8 mouse cellular contexts compared by ENCODE assay signal in genomic region chr9:65580401-65581256, GRCm38 (mm10). TPM values are rescaled to one million over a fixed set of nuclear protein-coding genes. Genes with fewer than 3 reads are reported as not detected.
DNase-seq lines count a peak whose midpoint lies in the region; ATAC-seq and TF ChIP-seq lines count a peak whose summit lies in the region.

No protein-coding gene starts in this region.

- peaks cover 18% of the 10 kb centered on the region for H3K4me1 ChIP-seq in bone marrow macrophage, adult 2 months (ENCODE audit: control insufficient read depth, insufficient read depth, low read length)
- peaks cover 12% of the 10 kb centered on the region for H3K4me1 ChIP-seq in embryonic fibroblast, embryonic 13.5 days (ENCODE audit: control insufficient read depth, insufficient read depth, low read length)
- peaks cover 41% of the 10 kb centered on the region for H3K4me1 ChIP-seq in liver, embryonic 11.5 days (replicated peaks; ENCODE audit: control insufficient read depth, insufficient read depth, low read length)
- H3K4me1 ChIP-seq in stomach, embryonic 14.5 days (ENCODE audit: control insufficient read depth, insufficient read depth, low read length), result peaks cover 26% of the 10 kb centered on the region

- H3K4me3 ChIP-seq in C2C12 (ENCODE audit: insufficient read depth, poor library complexity, severe bottlenecking), result peak overlapping the region; percentile 18
- peak overlapping the region; percentile 46 for H3K4me3 ChIP-seq in bone marrow macrophage, adult 2 months (ENCODE audit: insufficient read depth, low read length)
- H3K4me3 ChIP-seq in embryonic fibroblast, embryonic 13.5 days (ENCODE audit: insufficient read depth, low read length), result peak overlapping the region; percentile 23; the same call in 1 of the 2 replicates
- peak overlapping the region; percentile 73 for H3K4me3 ChIP-seq in liver, embryonic 11.5 days (ENCODE audit: low read depth, low read length)
- H3K4me3 ChIP-seq in myocyte, result peak overlapping the region; percentile 70
- H3K4me3 ChIP-seq in stomach, embryonic 14.5 days (ENCODE audit: low read depth, low read length), result peak overlapping the region; percentile 60

- H3ac ChIP-seq in C2C12 (ENCODE audit: control insufficient read depth, insufficient read length, low read depth) (no peak overlapping the region), myocyte (ENCODE audit: control insufficient read depth, insufficient read length) (peak overlapping the region; percentile 67)

- DNase-seq in heart, adult 9 months (ENCODE audit: low spot score in 2 of 2), result peak; percentile 86 to 92
- peak; percentile 92 for DNase-seq in kidney, adult 9 months
- DNase-seq in liver, embryonic 11.5 days (ENCODE audit: low spot score), result peak; percentile 75

- peaks cover 42% of the 10 kb centered on the region for H3K79me2 ChIP-seq in C2C12 (ENCODE audit: control insufficient read depth, insufficient read depth)
- H3K79me2 ChIP-seq in myocyte (ENCODE audit: control insufficient read depth, insufficient read depth), result peaks cover 40% of the 10 kb centered on the region

- TF ChIP-seq POLR2A in bone marrow macrophage, adult 2 months (IDR thresholded peaks at IDR 0.05; ENCODE audit: borderline replicate concordance, low read depth, low read length), result no peak
- TF ChIP-seq POLR2A in embryonic fibroblast, embryonic 13.5 days (IDR thresholded peaks at IDR 0.05; ENCODE audit: low read depth, low read length), result peak; percentile 82
- TF ChIP-seq POLR2A in myocyte (IDR thresholded peaks at IDR 0.05; ENCODE audit: insufficient read length, low read depth), result peak; percentile 72

- no peaks in the 10 kb centered on the region for H3K9me3 ChIP-seq in liver, embryonic 11.5 days (ENCODE audit: control insufficient read depth, low read length)
- no peaks in the 10 kb centered on the region for H3K9me3 ChIP-seq in stomach, embryonic 14.5 days (ENCODE audit: control insufficient read depth, low read depth, low read length)

- H3K36me3 ChIP-seq in C2C12 (ENCODE audit: control insufficient read depth, insufficient read depth) (peaks cover 2% of the 10 kb centered on the region), myocyte (ENCODE audit: control insufficient read depth, insufficient read depth) (no peaks in the 10 kb centered on the region)
- no peaks in the 10 kb centered on the region for H3K36me3 ChIP-seq in liver, embryonic 11.5 days (ENCODE audit: control insufficient read depth, insufficient read depth, low read length)
- no peaks in the 10 kb centered on the region for H3K36me3 ChIP-seq in stomach, embryonic 14.5 days (ENCODE audit: control insufficient read depth, insufficient read depth, low read length)

- peak; percentile 85 for TF ChIP-seq CTCF in C2C12 (IDR thresholded peaks at IDR 0.05; ENCODE audit: control insufficient read depth, insufficient read depth, insufficient read length)
- TF ChIP-seq CTCF in bone marrow macrophage, adult 2 months (IDR thresholded peaks at IDR 0.05; ENCODE audit: low read depth, low read length), result peak; percentile 46; the same call in 1 of the 2 replicates
- peak; percentile 89; the same call in 1 of the 2 replicates for TF ChIP-seq CTCF in embryonic fibroblast, embryonic 13.5 days (IDR thresholded peaks at IDR 0.05; ENCODE audit: borderline replicate concordance, insufficient read depth, low read length)

- peaks cover 18% of the 10 kb centered on the region for H3K79me3 ChIP-seq in C2C12 (ENCODE audit: low read depth)

- ATAC-seq in liver, embryonic 11.5 days (replicated peaks; ENCODE audit: low FRiP score), result peak; percentile 61
- ATAC-seq in stomach, embryonic 14.5 days (ENCODE audit: insufficient number of reproducible peaks, insufficient read depth, low FRiP score, low read depth), result peak; percentile 76

- 6% methylated on average over 22 of the region's 29 CpGs for WGBS in liver, embryonic 11.5 days
- WGBS in stomach, embryonic 14.5 days, result 7% methylated on average over 29 of the region's 29 CpGs

- peak overlapping the region; percentile 53 for H3K9ac ChIP-seq in liver, embryonic 11.5 days (ENCODE audit: low read depth, low read length)
- peak overlapping the region; percentile 14; the same call in 1 of the 2 replicates for H3K9ac ChIP-seq in stomach, embryonic 14.5 days (replicated peaks; ENCODE audit: low read depth, low read length)

- H3K27ac ChIP-seq in bone marrow macrophage, adult 2 months (ENCODE audit: insufficient read depth, low read depth, low read length), result peak overlapping the region; percentile 78
- peak overlapping the region; percentile 67 for H3K27ac ChIP-seq in embryonic fibroblast, embryonic 13.5 days (ENCODE audit: insufficient read depth, low read length)
- peak overlapping the region; percentile 91 for H3K27ac ChIP-seq in liver, embryonic 11.5 days (ENCODE audit: low read depth, low read length)
- peak overlapping the region; percentile 68 for H3K27ac ChIP-seq in stomach, embryonic 14.5 days (ENCODE audit: low read length)

- H3K4me2 ChIP-seq in liver, embryonic 11.5 days, result peak overlapping the region; percentile 84
- peak overlapping the region; percentile 99 for H3K4me2 ChIP-seq in myocyte (ENCODE audit: low read depth)
- peak overlapping the region; percentile 60 for H3K4me2 ChIP-seq in stomach, embryonic 14.5 days (replicated peaks; ENCODE audit: low read depth, low read length)

- H3K27me3 ChIP-seq in C2C12 (ENCODE audit: control insufficient read depth, insufficient read depth, insufficient read length) (no peaks in the 10 kb centered on the region), myocyte (ENCODE audit: control insufficient read depth, insufficient read depth, insufficient read length) (no peaks in the 10 kb centered on the region)
- no peaks in the 10 kb centered on the region for H3K27me3 ChIP-seq in liver, embryonic 11.5 days (replicated peaks; ENCODE audit: control insufficient read depth, insufficient read depth, low read length)
- H3K27me3 ChIP-seq in stomach, embryonic 14.5 days (ENCODE audit: control insufficient read depth, insufficient read depth, low read length), result no peaks in the 10 kb centered on the region

TF ChIP-seq in C2C12, 6 proteins besides CTCF, POLR2A, EP300 and RAD21:
- TF ChIP-seq CEBPB (IDR thresholded peaks at IDR 0.05; ENCODE audit: low read depth) (peak; percentile 15), FOSL1 (IDR thresholded peaks at IDR 0.05; ENCODE audit: insufficient read depth, low read length, poor library complexity, severe bottlenecking) (no peak), USF1 (IDR thresholded peaks at IDR 0.05; ENCODE audit: low read depth) (no peak)

TF ChIP-seq in myocyte, 11 proteins besides CTCF, POLR2A, EP300 and RAD21:
- TF ChIP-seq POLR2AphosphoS2 (IDR thresholded peaks at IDR 0.05; ENCODE audit: insufficient read length, low read depth) (peak; percentile 73), MYOD1 (IDR thresholded peaks at IDR 0.05; ENCODE audit: control insufficient read depth in 1 of 3, insufficient read length in 2 of 3, low read depth in 2 of 3) (peak in 1 of 3 experiments; percentile 2), TCF12 (IDR thresholded peaks at IDR 0.05; ENCODE audit: insufficient read depth, poor library complexity, severe bottlenecking) (no peak)

RNA-seq across cellular contexts. Expression of gene Plekho2, which starts 0.8 kb away (rescaled TPM):
- polyA plus RNA-seq in C2C12 (2012; fragmentation: generic; extraction: Trizol) (23.3 TPM), myocyte (2012; fragmentation: generic; extraction: Trizol) (14.6 TPM)
- 193 and 213 TPM in 2 replicates for polyA plus RNA-seq in bone marrow macrophage, adult 2 months (2012; ENCODE audit: insufficient read depth, insufficient read length, missing spikeins)
- 58.1 and 78.4 TPM in 2 replicates for polyA plus RNA-seq in embryonic fibroblast, embryonic 13.5 days (2011; ENCODE audit: insufficient read length, low read depth, missing spikeins)
- 29.5 and 30.3 TPM in 2 replicates for polyA plus RNA-seq in liver, embryonic 11.5 days (2014; fragmentation: Nextera tagmentation; extraction: Ambion mirVana)
- 17.2 and 21.2 TPM in 2 replicates for polyA plus RNA-seq in stomach, embryonic 14.5 days (2014; fragmentation: Nextera tagmentation; extraction: Ambion mirVana)

RNA-seq across cellular contexts. Expression of gene Pif1, which starts 6.3 kb away (rescaled TPM):
- 10.8 TPM for polyA plus RNA-seq in C2C12 (2012; fragmentation: generic; extraction: Trizol)
- 3.8 and 4.4 TPM in 2 replicates for polyA plus RNA-seq in bone marrow macrophage, adult 2 months (2012; ENCODE audit: insufficient read depth, insufficient read length, missing spikeins)
- polyA plus RNA-seq in embryonic fibroblast, embryonic 13.5 days (2011; ENCODE audit: insufficient read length, low read depth, missing spikeins), result 8.3 and 10.9 TPM in 2 replicates
- polyA plus RNA-seq in liver, embryonic 11.5 days (2014; fragmentation: Nextera tagmentation; extraction: Ambion mirVana), result 16.4 and 18.0 TPM in 2 replicates
- 6.9 TPM for polyA plus RNA-seq in myocyte (2012; fragmentation: generic; extraction: Trizol)
- 9.9 and 11.0 TPM in 2 replicates for polyA plus RNA-seq in stomach, embryonic 14.5 days (2014; fragmentation: Nextera tagmentation; extraction: Ambion mirVana)

RNA-seq across cellular contexts. Expression of gene Rbpms2, which starts 48.8 kb away (rescaled TPM):
- 41.3 TPM for polyA plus RNA-seq in C2C12 (2012; fragmentation: generic; extraction: Trizol)
- polyA plus RNA-seq in bone marrow macrophage, adult 2 months (2012; ENCODE audit: insufficient read depth, insufficient read length, missing spikeins), result not detected in 2 replicates
- polyA plus RNA-seq in embryonic fibroblast, embryonic 13.5 days (2011; ENCODE audit: insufficient read length, low read depth, missing spikeins), result 22.7 and 34.1 TPM in 2 replicates
- polyA plus RNA-seq in liver, embryonic 11.5 days (2014; fragmentation: Nextera tagmentation; extraction: Ambion mirVana), result 34.8 and 36.5 TPM in 2 replicates
- 32.1 TPM for polyA plus RNA-seq in myocyte (2012; fragmentation: generic; extraction: Trizol)
- 28.2 and 32.5 TPM in 2 replicates for polyA plus RNA-seq in stomach, embryonic 14.5 days (2014; fragmentation: Nextera tagmentation; extraction: Ambion mirVana)

Comparison
In these comparisons a context has a peak if more than half of its experiments do, and no peak if none do; other contexts are left out.
1. Peak in every context shown above with its lines: DNase-seq, ATAC-seq, H3K4me3 ChIP-seq and H3K27ac ChIP-seq.
2. H3K4me3 ChIP-seq: peak in every context shown above with its lines; median percentile 73 in liver, embryonic 11.5 days; 70 in myocyte; 60 in stomach, embryonic 14.5 days; 46 in bone marrow macrophage, adult 2 months; 23 in embryonic fibroblast, embryonic 13.5 days; 18 in C2C12.
3. RNA of gene Rbpms2, which starts 48.8 kb away (polyA plus RNA-seq): 41.3 TPM in C2C12 (single experiment), 34.8 to 36.5 TPM in liver, embryonic 11.5 days, 28.2 to 32.5 TPM in stomach, embryonic 14.5 days, 32.1 TPM in myocyte (single experiment) and 22.7 to 34.1 TPM in embryonic fibroblast, embryonic 13.5 days; not detected in bone marrow macrophage, adult 2 months; every median in the first group is over 10 times any median in the second.